Mouse (Mus musculus) spleen, adult 2 months (tissue): Measurements from ENCODE around the gene Gm20388.

Source experiments
- CTCF ChIP-seq: fragments of 200-500 bp; IDR thresholded peaks from 2 replicates; pipeline ENCODE4 v1.5.1; 2011; ENCODE audit warnings: mild to moderate bottlenecking, inconsistent platforms; ENCODE audit not compliant: insufficient read depth, insufficient read length, insufficient replicate concordance; ENCODE audit errors: extremely low read depth
- POLR2A ChIP-seq: fragments of 200-500 bp; IDR thresholded peaks from 2 replicates; pipeline ENCODE4 v1.6.1; 2011; ENCODE audit warnings: low read depth, low read length, inconsistent platforms

GRCm38 (mm10) chr8:121233196-121233595 is 1322.6 kb downstream of the Gm20388 start:
- TF ChIP-seq CTCF: no peak
- TF ChIP-seq POLR2A: no peak
